Comparison of ENCODE assay signal across 17 mouse cellular contexts in the genomic region with DNA sequence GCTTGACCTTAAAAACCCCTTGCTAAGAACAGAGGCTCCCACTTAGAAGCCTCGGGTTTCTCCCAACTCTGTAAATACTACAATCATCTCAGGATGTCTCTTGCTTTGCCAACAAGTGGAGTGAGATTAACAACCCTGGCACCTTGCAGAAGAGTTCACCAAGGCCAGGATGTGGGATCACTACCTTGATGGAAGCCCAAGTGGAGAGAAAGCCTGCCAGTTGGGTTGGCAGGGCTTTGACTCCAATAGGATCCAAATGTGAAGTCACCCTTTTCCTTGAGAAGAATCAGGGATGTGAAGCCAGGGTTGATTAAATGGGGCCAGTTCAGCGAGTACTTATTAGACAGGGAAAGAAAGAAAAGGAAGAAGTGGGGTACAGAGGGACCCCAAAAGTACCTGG. TPM values are rescaled to one million over a fixed set of nuclear protein-coding genes. Genes with fewer than 3 reads are reported as not detected.
"Had no signal": no experiment of that assay in that cellular context is flagged by ENCODE, and none has a peak within 500 bp of the region (broad histone marks: within the 10 kb centered on the region; RNA-seq: fewer than 3 reads in every experiment).

No protein-coding gene starts in this region.

- H3K4me2 ChIP-seq: kidney, embryonic 15.5 days; limb, embryonic 12.5 days; limb, embryonic 15.5 days; liver, embryonic 12.5 days; liver, embryonic 15.5 days; midbrain, embryonic 11.5 days; neural tube, embryonic 13.5 days had no signal

- ATAC-seq: liver, embryonic 12.5 days had no signal

- H3K36me3 ChIP-seq: kidney, embryonic 15.5 days; limb, embryonic 12.5 days; limb, embryonic 15.5 days; liver, embryonic 12.5 days; liver, embryonic 15.5 days; neural tube, embryonic 13.5 days had no signal

- DNase-seq: left cerebral cortex, postnatal 4 days; lung, adult 2 months; lung, postnatal 14 days; lung, postnatal 4 days; midbrain, embryonic 14.5 days; retina, postnatal 1 day; right cerebral cortex, postnatal 25 days; thymus, adult 18-20 months; thymus, postnatal 36 days had no signal

- H3K9ac ChIP-seq: kidney, embryonic 15.5 days; limb, embryonic 12.5 days; limb, embryonic 15.5 days; liver, embryonic 12.5 days; liver, embryonic 15.5 days; neural tube, embryonic 13.5 days had no signal

- H3K27ac ChIP-seq: kidney, embryonic 15.5 days; limb, embryonic 12.5 days; limb, embryonic 15.5 days; liver, embryonic 12.5 days; liver, embryonic 15.5 days; neural tube, embryonic 13.5 days had no signal

- H3K27me3 ChIP-seq: kidney, embryonic 15.5 days; limb, embryonic 15.5 days; liver, embryonic 12.5 days; liver, embryonic 15.5 days; neural tube, embryonic 13.5 days had no signal

- H3K9me3 ChIP-seq: kidney, embryonic 15.5 days; limb, embryonic 12.5 days; limb, embryonic 15.5 days; liver, embryonic 12.5 days; liver, embryonic 15.5 days; neural tube, embryonic 13.5 days had no signal

- H3K4me3 ChIP-seq: kidney, embryonic 15.5 days; limb, embryonic 12.5 days; limb, embryonic 15.5 days; liver, embryonic 12.5 days; liver, embryonic 15.5 days; neural tube, embryonic 13.5 days had no signal

- H3K4me1 ChIP-seq: limb, embryonic 15.5 days; liver, embryonic 12.5 days; liver, embryonic 15.5 days had no signal

RNA-seq across cellular contexts. Expression of gene Igf1, which starts 9.6 kb away (rescaled TPM):
- total RNA-seq: megakaryocyte-erythroid progenitor cell, adult 5-6 weeks had no signal
